ENCODE assay signal across 21 mouse cellular contexts in the genomic region with DNA sequence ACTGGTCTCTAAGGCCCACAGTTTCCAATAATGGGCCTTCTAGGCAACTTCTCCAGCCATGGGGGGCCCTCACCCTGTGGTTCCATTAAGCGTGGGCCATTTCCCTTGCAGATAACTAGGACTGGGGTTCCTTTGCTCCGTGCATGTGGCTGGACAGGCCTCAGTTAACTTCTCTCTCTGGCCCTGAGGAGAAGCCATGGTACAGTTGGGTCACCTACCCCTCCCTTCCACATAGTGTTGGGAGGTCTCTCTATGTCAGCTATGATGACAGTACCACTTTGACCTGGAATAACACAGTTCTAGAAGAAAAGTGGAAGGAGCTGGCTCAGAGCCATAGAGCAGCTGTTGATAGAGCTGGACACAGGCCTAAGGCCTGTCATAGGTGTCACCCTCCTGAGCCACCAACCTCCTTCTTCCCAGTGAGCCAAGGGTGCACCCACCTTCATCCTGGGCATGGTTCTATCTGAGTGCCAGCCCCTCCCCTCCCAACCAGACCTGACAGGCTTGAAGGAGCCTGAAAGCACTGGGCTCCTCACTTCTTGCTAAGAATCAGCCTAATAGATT.
A peak's percentile ranks its signal among the peaks of the same experiment; 100 is the strongest.
DNase-seq lines count a peak whose midpoint lies in the region; ATAC-seq lines count a peak whose summit lies in the region.
"Had no signal": no experiment of that assay in that cellular context is flagged by ENCODE, and none has a peak within 500 bp of the region (broad histone marks: within the 10 kb centered on the region; RNA-seq: fewer than 3 reads in every experiment).

No protein-coding gene starts in this region.

- DNase-seq in cerebellum, postnatal 10 days = peak; percentile 70 to 75
- DNase-seq in thymus, postnatal 0 days (ENCODE audit: low spot score) = no peak
- no peak for DNase-seq in adrenal gland, postnatal 4 days (ENCODE audit: low spot score in 2 of 2)
- DNase-seq: adrenal gland, adult 8-10 months; gastrocnemius, adult 2 months; heart, postnatal 10 days; kidney, adult 2 months; kidney, postnatal 10 days; lung, adult 2 months; thymus, postnatal 4 days had no signal

- ATAC-seq in hindbrain, embryonic 13.5 days (ENCODE audit: low FRiP score) = no peak
- ATAC-seq in hindbrain, embryonic 12.5 days (ENCODE audit: low FRiP score) = no peak
- no peak for ATAC-seq in midbrain, embryonic 13.5 days
- ATAC-seq in midbrain, embryonic 15.5 days (replicated peaks) = no peak
- 0 out of 2 replicates have a peak, but pooled peaks have one; percentile 1 for ATAC-seq in forebrain, embryonic 16.5 days
- ATAC-seq: inflammation-experienced regulatory T-cells, adult 6 months; liver, embryonic 12.5 days had no signal

- H3K4me3 ChIP-seq in hindbrain, embryonic 13.5 days = no peak overlapping the region
- no peak overlapping the region for H3K4me3 ChIP-seq in hindbrain, embryonic 12.5 days
- H3K4me3 ChIP-seq in midbrain, embryonic 13.5 days (replicated peaks) = no peak overlapping the region
- no peak overlapping the region for H3K4me3 ChIP-seq in midbrain, embryonic 15.5 days
- no peak overlapping the region for H3K4me3 ChIP-seq in forebrain, embryonic 16.5 days (replicated peaks; ENCODE audit: low read length)
- H3K4me3 ChIP-seq: embryonic facial prominence, embryonic 10.5 days; gastrocnemius, adult 2 months; limb, embryonic 12.5 days; liver, embryonic 12.5 days; megakaryocyte, embryonic 14.5 days had no signal

- peak overlapping the region; percentile 72 for H3K27ac ChIP-seq in hindbrain, embryonic 13.5 days
- H3K27ac ChIP-seq in hindbrain, embryonic 12.5 days = no peak overlapping the region
- H3K27ac ChIP-seq in midbrain, embryonic 13.5 days = 0 out of 2 replicates have a peak overlapping the region, but pooled peaks have one; percentile 1
- no peak overlapping the region for H3K27ac ChIP-seq in midbrain, embryonic 15.5 days
- H3K27ac ChIP-seq in forebrain, embryonic 16.5 days (ENCODE audit: low read length) = peak overlapping the region; percentile 80
- H3K27ac ChIP-seq: embryonic facial prominence, embryonic 10.5 days; gastrocnemius, adult 2 months; limb, embryonic 12.5 days; liver, embryonic 12.5 days had no signal

- 69% methylated on average over 2 of the region's 2 CpGs for WGBS in hindbrain, embryonic 13.5 days
- 56% methylated on average over 2 of the region's 2 CpGs for WGBS in hindbrain, embryonic 12.5 days
- 65% methylated on average over 2 of the region's 2 CpGs for WGBS in midbrain, embryonic 13.5 days
- 59% methylated on average over 2 of the region's 2 CpGs for WGBS in midbrain, embryonic 15.5 days
- 40% methylated on average over 2 of the region's 2 CpGs for WGBS in forebrain, embryonic 16.5 days

- H3K36me3 ChIP-seq in hindbrain, embryonic 13.5 days = no peaks in the 10 kb centered on the region
- no peaks in the 10 kb centered on the region for H3K36me3 ChIP-seq in hindbrain, embryonic 12.5 days
- H3K36me3 ChIP-seq in midbrain, embryonic 13.5 days = no peaks in the 10 kb centered on the region
- H3K36me3 ChIP-seq in midbrain, embryonic 15.5 days (replicated peaks) = no peaks in the 10 kb centered on the region
- no peaks in the 10 kb centered on the region for H3K36me3 ChIP-seq in forebrain, embryonic 16.5 days (ENCODE audit: control insufficient read depth, insufficient read depth)
- H3K36me3 ChIP-seq: embryonic facial prominence, embryonic 10.5 days; limb, embryonic 12.5 days; liver, embryonic 12.5 days had no signal

- no peaks in the 10 kb centered on the region for H3K9me3 ChIP-seq in hindbrain, embryonic 13.5 days
- no peaks in the 10 kb centered on the region for H3K9me3 ChIP-seq in hindbrain, embryonic 12.5 days (replicated peaks)
- no peaks in the 10 kb centered on the region for H3K9me3 ChIP-seq in midbrain, embryonic 13.5 days
- no peaks in the 10 kb centered on the region for H3K9me3 ChIP-seq in midbrain, embryonic 15.5 days
- H3K9me3 ChIP-seq in forebrain, embryonic 16.5 days (ENCODE audit: control insufficient read depth, low read length) = no peaks in the 10 kb centered on the region
- H3K9me3 ChIP-seq: embryonic facial prominence, embryonic 10.5 days; limb, embryonic 12.5 days; liver, embryonic 12.5 days; megakaryocyte, embryonic 14.5 days had no signal

- H3K9ac ChIP-seq in hindbrain, embryonic 13.5 days = no peak overlapping the region
- H3K9ac ChIP-seq in hindbrain, embryonic 12.5 days = no peak overlapping the region
- no peak overlapping the region for H3K9ac ChIP-seq in midbrain, embryonic 13.5 days (replicated peaks)
- no peak overlapping the region for H3K9ac ChIP-seq in midbrain, embryonic 15.5 days
- H3K9ac ChIP-seq in forebrain, embryonic 16.5 days (replicated peaks; ENCODE audit: low read depth, low read length) = no peak overlapping the region
- H3K9ac ChIP-seq: limb, embryonic 12.5 days; liver, embryonic 12.5 days had no signal

- no peak overlapping the region for H3K4me2 ChIP-seq in hindbrain, embryonic 13.5 days
- H3K4me2 ChIP-seq in hindbrain, embryonic 12.5 days (replicated peaks) = no peak overlapping the region
- no peak overlapping the region for H3K4me2 ChIP-seq in midbrain, embryonic 13.5 days (replicated peaks)
- no peak overlapping the region for H3K4me2 ChIP-seq in midbrain, embryonic 15.5 days
- H3K4me2 ChIP-seq in forebrain, embryonic 16.5 days (ENCODE audit: low read length) = no peak overlapping the region
- H3K4me2 ChIP-seq: heart, embryonic 11.5 days; limb, embryonic 12.5 days; liver, embryonic 12.5 days had no signal

- no peaks in the 10 kb centered on the region for H3K27me3 ChIP-seq in hindbrain, embryonic 13.5 days
- no peaks in the 10 kb centered on the region; the same call in 1 of the 2 replicates for H3K27me3 ChIP-seq in hindbrain, embryonic 12.5 days
- no peaks in the 10 kb centered on the region for H3K27me3 ChIP-seq in midbrain, embryonic 13.5 days
- H3K27me3 ChIP-seq in midbrain, embryonic 15.5 days (replicated peaks) = no peaks in the 10 kb centered on the region
- no peaks in the 10 kb centered on the region for H3K27me3 ChIP-seq in forebrain, embryonic 16.5 days (replicated peaks; ENCODE audit: control insufficient read depth, insufficient read depth, low read length)
- H3K27me3 ChIP-seq: limb, embryonic 12.5 days; liver, embryonic 12.5 days had no signal

- peaks cover 74% of the 10 kb centered on the region for H3K4me1 ChIP-seq in hindbrain, embryonic 13.5 days (replicated peaks)
- peaks cover 39% of the 10 kb centered on the region for H3K4me1 ChIP-seq in hindbrain, embryonic 12.5 days
- H3K4me1 ChIP-seq in midbrain, embryonic 13.5 days (replicated peaks) = peaks cover 56% of the 10 kb centered on the region
- peaks cover 20% of the 10 kb centered on the region for H3K4me1 ChIP-seq in midbrain, embryonic 15.5 days
- H3K4me1 ChIP-seq in forebrain, embryonic 16.5 days (replicated peaks; ENCODE audit: control insufficient read depth, insufficient read depth, low read length) = peaks cover 65% of the 10 kb centered on the region
- H3K4me1 ChIP-seq: limb, embryonic 12.5 days; liver, embryonic 12.5 days; megakaryocyte, embryonic 14.5 days had no signal

Comparison
In these comparisons a context has a peak if more than half of its experiments do, and no peak if none do; other contexts are left out.
1. H3K27ac ChIP-seq: peak in hindbrain, embryonic 13.5 days (single experiment), midbrain, embryonic 13.5 days (single experiment) and forebrain, embryonic 16.5 days (single experiment); none in hindbrain, embryonic 12.5 days (single experiment) and midbrain, embryonic 15.5 days (single experiment).
2. DNase-seq: peak in cerebellum, postnatal 10 days (2 of 2); none in thymus, postnatal 0 days (single experiment) and adrenal gland, postnatal 4 days (0 of 2).